Mouse (Mus musculus): ENCODE measurements around the gene Zfp212. TPM values are rescaled to one million over a fixed set of nuclear protein-coding genes. Genes with fewer than 3 reads are reported as not detected.
A peak's percentile ranks its signal among the peaks of the same experiment; 100 is the strongest.

Zfp212 gene
- polyA plus RNA-seq, 1 experiment from 2014 or later, result 14.4 TPM

DNA sequence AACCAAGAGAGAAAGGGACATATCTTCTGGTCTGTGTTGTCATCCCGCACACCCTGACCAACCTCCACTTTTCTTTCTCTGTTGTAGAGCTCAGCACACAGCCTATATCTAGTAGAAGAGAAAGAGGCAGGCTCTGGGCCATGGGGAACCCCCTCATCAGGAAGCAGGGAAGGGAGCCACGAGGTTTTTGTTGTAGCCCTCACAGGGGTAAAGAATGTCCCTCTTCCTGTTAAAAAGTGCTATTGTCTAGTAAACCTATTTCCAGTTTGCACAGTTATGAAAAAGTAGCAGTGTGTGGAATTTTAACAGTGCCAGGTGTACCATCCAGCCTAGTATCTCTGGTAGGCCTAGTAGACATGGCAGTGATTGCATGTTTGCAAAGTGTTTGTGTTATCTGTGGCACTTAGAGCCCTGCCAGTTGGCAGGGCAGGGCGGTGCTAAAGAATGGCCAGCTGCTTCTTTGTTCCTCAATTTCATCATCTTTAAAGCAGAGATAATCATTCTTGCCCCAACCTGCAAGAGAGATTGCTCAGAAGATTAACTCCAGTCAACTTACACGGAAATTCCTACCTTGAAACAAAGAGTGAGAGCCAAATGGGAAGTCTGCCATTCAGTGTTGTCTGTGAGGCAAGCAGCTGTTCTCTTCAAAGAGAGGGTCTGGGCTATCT is 41.1 kb upstream of the Zfp212 start:
- 58% methylated on average over 4 of the region's 4 CpGs for WGBS
- H3K9ac ChIP-seq (ENCODE audit: low read depth, low read length), result peak overlapping the region; percentile 95
- no peak for ATAC-seq (replicated peaks; ENCODE audit: low FRiP score, low read depth)

DNA sequence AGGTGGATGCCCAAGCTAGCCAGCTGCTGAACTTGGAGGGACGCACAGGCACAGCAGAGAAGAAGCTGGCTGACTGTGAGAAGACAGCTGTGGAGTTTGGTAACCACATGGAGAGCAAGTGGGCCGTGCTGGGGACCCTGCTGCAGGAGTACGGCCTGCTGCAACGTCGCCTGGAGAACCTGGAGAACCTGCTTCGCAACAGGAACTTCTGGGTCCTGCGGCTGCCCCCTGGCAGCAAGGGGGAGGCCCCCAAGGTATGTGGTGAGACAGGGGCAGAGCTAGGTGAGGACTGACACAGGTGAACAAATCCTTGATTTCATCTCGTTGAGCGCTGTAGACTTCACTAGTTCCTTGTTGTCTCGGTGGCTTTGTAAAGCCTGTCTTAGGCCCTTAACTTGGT is 40.1 kb upstream of the Zfp212 start:
- H3K36me3 ChIP-seq (ENCODE audit: insufficient read depth, low read length), result peaks cover 36% of the 10 kb centered on the region
- WGBS, result 90% methylated on average over 10 of the region's 10 CpGs

More for the DNA sequence above, 41.1 kb upstream of the Zfp212 start:
- H3K4me1 ChIP-seq (replicated peaks; ENCODE audit: insufficient read depth, low read length), result peaks cover 12% of the 10 kb centered on the region; the same call in 1 of the 2 replicates
- no peak overlapping the region for H3K4me3 ChIP-seq (replicated peaks; ENCODE audit: low read depth, low read length)
- H3K27ac ChIP-seq, result no peak overlapping the region
- TF ChIP-seq CTCF (IDR thresholded peaks at IDR 0.05; ENCODE audit: low read depth), result no peak
- no peaks in the 10 kb centered on the region for H3K9me3 ChIP-seq (replicated peaks; ENCODE audit: low read length)
- peaks cover 29% of the 10 kb centered on the region for H3K36me3 ChIP-seq (ENCODE audit: insufficient read depth, low read length)
- DNase-seq (ENCODE audit: low spot score), result no peak
- H3K27me3 ChIP-seq (ENCODE audit: insufficient read depth, low read length), result no peaks in the 10 kb centered on the region
- H3K4me2 ChIP-seq (ENCODE audit: low read length), result peak overlapping the region; percentile 69

DNA sequence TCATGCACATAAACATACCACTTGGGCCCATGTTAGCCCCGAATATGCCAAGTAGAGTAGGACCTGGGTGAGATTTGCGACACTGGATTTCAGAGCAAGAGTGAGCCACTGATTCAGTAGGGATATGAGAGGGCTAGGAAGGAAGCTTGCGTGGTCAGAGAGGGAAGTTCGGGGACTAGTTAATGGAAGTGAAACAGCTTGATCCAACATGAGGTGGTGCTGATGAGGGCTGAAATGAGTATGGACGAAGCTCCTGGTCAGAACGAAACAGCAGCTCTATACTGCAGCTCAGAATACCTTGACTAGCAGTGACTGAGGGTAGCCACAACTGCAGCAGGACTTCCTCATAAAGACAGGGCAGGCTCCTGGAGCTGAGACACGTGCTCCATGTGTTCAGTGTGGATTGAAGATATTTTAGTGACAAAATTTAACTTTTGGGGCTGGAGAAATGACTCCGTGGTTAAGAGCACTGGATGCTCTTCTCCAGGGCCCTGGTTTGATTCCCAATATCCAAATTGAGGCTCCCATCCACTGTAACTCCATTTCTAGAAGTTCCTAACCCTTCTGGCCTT is 31.4 kb upstream of the Zfp212 start:
- H3K4me2 ChIP-seq (ENCODE audit: low read length), result no peak overlapping the region
- no peak for TF ChIP-seq CTCF (IDR thresholded peaks at IDR 0.05; ENCODE audit: low read depth)
- no peak overlapping the region for H3K4me3 ChIP-seq (replicated peaks; ENCODE audit: low read depth, low read length)
- ATAC-seq (replicated peaks; ENCODE audit: low FRiP score, low read depth) (no peak), DNase-seq (ENCODE audit: low spot score) (no peak)
- no peaks in the 10 kb centered on the region for H3K4me1 ChIP-seq (replicated peaks; ENCODE audit: insufficient read depth, low read length)
- 85% methylated on average over 8 of the region's 8 CpGs for WGBS
- H3K9me3 ChIP-seq (replicated peaks; ENCODE audit: low read length), result no peaks in the 10 kb centered on the region
- peaks cover 44% of the 10 kb centered on the region for H3K36me3 ChIP-seq (ENCODE audit: insufficient read depth, low read length)
- H3K27me3 ChIP-seq (ENCODE audit: insufficient read depth, low read length), result no peaks in the 10 kb centered on the region
- no peak overlapping the region for H3K27ac ChIP-seq
- H3K9ac ChIP-seq (ENCODE audit: low read depth, low read length), result no peak overlapping the region

More for the DNA sequence above, 40.1 kb upstream of the Zfp212 start:
- Histone ChIP-seq H3K4me3 (replicated peaks; ENCODE audit: low read depth, low read length) (no peak overlapping the region), H3K4me1 (replicated peaks; ENCODE audit: insufficient read depth, low read length) (peaks cover 12% of the 10 kb centered on the region; the same call in 1 of the 2 replicates), H3K9me3 (replicated peaks; ENCODE audit: low read length) (no peaks in the 10 kb centered on the region), H3K27ac (no peak overlapping the region), H3K4me2 (ENCODE audit: low read length) (no peak overlapping the region), H3K27me3 (ENCODE audit: insufficient read depth, low read length) (no peaks in the 10 kb centered on the region), H3K9ac (ENCODE audit: low read depth, low read length) (0 out of 2 replicates have a peak overlapping the region, but pooled peaks have one; percentile 18)
- no peak for ATAC-seq (replicated peaks; ENCODE audit: low FRiP score, low read depth)
- no peak for DNase-seq (ENCODE audit: low spot score)
- no peak for TF ChIP-seq CTCF (IDR thresholded peaks at IDR 0.05; ENCODE audit: low read depth)

DNA sequence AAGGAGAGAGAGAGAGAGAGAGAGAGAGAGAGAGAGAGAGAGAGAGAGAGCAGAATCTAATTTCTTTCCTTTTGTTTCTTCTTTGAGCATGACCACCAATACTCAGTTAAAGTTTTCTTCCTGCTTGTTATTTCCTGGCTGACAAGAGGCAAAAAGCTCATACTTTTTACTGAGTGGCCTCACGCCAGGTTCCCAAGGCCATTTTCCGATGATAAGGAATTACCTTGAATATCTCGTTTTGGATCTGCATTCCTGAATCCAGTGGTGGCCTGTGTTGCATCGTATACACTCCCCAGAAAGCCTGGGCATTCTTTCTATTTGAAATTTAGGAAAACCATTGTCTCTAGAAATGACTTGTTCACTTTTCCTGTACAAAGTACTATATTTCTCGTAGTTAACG is 20.9 kb upstream of the Zfp212 start:
- Histone ChIP-seq H3K27ac (no peak overlapping the region), H3K36me3 (ENCODE audit: insufficient read depth, low read length) (peaks cover 34% of the 10 kb centered on the region), H3K27me3 (ENCODE audit: insufficient read depth, low read length) (no peaks in the 10 kb centered on the region), H3K4me2 (ENCODE audit: low read length) (no peak overlapping the region), H3K4me1 (replicated peaks; ENCODE audit: insufficient read depth, low read length) (no peaks in the 10 kb centered on the region), H3K4me3 (replicated peaks; ENCODE audit: low read depth, low read length) (no peak overlapping the region), H3K9me3 (replicated peaks; ENCODE audit: low read length) (no peaks in the 10 kb centered on the region), H3K9ac (ENCODE audit: low read depth, low read length) (no peak overlapping the region)
- no peak for DNase-seq (ENCODE audit: low spot score)
- no peak for TF ChIP-seq CTCF (IDR thresholded peaks at IDR 0.05; ENCODE audit: low read depth)
- 86% methylated on average over 6 of the region's 6 CpGs for WGBS
- no peak for ATAC-seq (replicated peaks; ENCODE audit: low FRiP score, low read depth)

DNA sequence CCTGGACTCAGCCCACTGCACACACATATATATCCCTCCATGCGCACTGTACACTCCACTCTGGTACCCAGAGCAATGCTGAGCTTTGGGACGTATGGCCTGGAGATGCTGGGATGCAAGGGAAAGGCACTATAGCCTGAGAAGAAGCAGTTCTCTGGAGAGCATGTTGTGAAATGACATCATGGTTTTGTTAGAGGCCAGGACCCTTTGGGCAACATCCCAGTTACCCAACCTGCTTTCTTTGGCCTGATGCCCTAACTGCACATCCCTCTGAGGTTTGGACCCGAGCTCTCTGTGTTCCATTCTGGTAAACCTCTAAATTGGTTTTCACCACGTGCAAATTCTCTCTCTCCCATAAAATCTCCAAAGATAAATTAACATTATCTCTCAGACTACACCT is 16.7 kb upstream of the Zfp212 start:
- WGBS, result 77% methylated on average over 4 of the region's 4 CpGs
- H3K4me3 ChIP-seq (replicated peaks; ENCODE audit: low read depth, low read length), result no peak overlapping the region
- H3K4me2 ChIP-seq (ENCODE audit: low read length), result no peak overlapping the region
- DNase-seq (ENCODE audit: low spot score), result no peak
- peaks cover 45% of the 10 kb centered on the region for H3K36me3 ChIP-seq (ENCODE audit: insufficient read depth, low read length)
- no peak overlapping the region for H3K27ac ChIP-seq
- no peak overlapping the region for H3K9ac ChIP-seq (ENCODE audit: low read depth, low read length)
- H3K27me3 ChIP-seq (ENCODE audit: insufficient read depth, low read length), result no peaks in the 10 kb centered on the region
- no peaks in the 10 kb centered on the region for H3K9me3 ChIP-seq (replicated peaks; ENCODE audit: low read length)
- no peak for ATAC-seq (replicated peaks; ENCODE audit: low FRiP score, low read depth)
- no peaks in the 10 kb centered on the region for H3K4me1 ChIP-seq (replicated peaks; ENCODE audit: insufficient read depth, low read length)
- TF ChIP-seq CTCF (IDR thresholded peaks at IDR 0.05; ENCODE audit: low read depth), result no peak

DNA sequence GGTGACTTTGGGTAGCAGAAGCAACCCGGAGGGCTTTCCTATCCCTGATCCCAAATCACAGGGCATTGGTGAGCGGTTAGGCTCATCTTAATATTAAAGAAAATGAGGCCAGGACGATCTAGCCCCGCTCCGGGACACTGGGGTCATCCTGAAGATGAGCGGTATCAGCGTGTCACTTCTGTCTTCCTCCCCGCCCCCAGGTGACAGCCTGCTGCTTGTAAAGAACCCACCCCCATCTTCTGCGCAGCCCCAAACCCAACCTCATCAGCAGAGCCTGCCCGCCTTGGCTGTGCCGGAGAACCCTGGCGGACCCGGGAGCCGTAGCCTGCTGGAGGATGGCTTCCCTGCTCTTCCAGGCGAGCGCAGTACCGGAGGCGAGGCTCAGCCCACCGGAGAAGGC is 15.9 kb upstream of the Zfp212 start:
- no peaks in the 10 kb centered on the region for H3K4me1 ChIP-seq (replicated peaks; ENCODE audit: insufficient read depth, low read length)
- H3K9ac ChIP-seq (ENCODE audit: low read depth, low read length), result no peak overlapping the region
- peaks cover 41% of the 10 kb centered on the region for H3K36me3 ChIP-seq (ENCODE audit: insufficient read depth, low read length)
- H3K27ac ChIP-seq, result no peak overlapping the region
- WGBS, result 68% methylated on average over 19 of the region's 19 CpGs
- DNase-seq (ENCODE audit: low spot score) (no peak), ATAC-seq (replicated peaks; ENCODE audit: low FRiP score, low read depth) (no peak)
- no peaks in the 10 kb centered on the region for H3K9me3 ChIP-seq (replicated peaks; ENCODE audit: low read length)
- no peaks in the 10 kb centered on the region for H3K27me3 ChIP-seq (ENCODE audit: insufficient read depth, low read length)
- no peak overlapping the region for H3K4me2 ChIP-seq (ENCODE audit: low read length)
- no peak overlapping the region for H3K4me3 ChIP-seq (replicated peaks; ENCODE audit: low read depth, low read length)
- TF ChIP-seq CTCF (IDR thresholded peaks at IDR 0.05; ENCODE audit: low read depth), result no peak
